Mouse (Mus musculus) layer of hippocampus, postnatal 10 days (tissue): ENCODE measurements around the gene Rhod. TPM values are rescaled to one million over a fixed set of nuclear protein-coding genes. Genes with fewer than 3 reads are reported as not detected.
"Not testable (repeated sequence)": the region's sequence is repeated elsewhere in the genome, so short reads cannot be mapped to it uniquely, and the experiment has no call there.

Experiments
- DNase-seq, 2 experiments: peaks; one replicate each; pipeline ENCODE4 v3.0.0; 2021; ENCODE audit warnings: low spot score in 2 of 2
- total RNA-seq, 2 experiments: library from RNA; stranded (reverse); gene quantifications; 2 replicates each; pipeline ENCODE4 v1.2.3; 2021

Rhod gene
- total RNA-seq, 2 experiments from 2014 or later: 2.2 to 2.3 TPM

- peak; percentile 43 to 52 for DNase-seq
Measured at GRCm38 (mm10) chr19:4417183-4417582, 22.0 kb downstream of the Rhod start.

DNA sequence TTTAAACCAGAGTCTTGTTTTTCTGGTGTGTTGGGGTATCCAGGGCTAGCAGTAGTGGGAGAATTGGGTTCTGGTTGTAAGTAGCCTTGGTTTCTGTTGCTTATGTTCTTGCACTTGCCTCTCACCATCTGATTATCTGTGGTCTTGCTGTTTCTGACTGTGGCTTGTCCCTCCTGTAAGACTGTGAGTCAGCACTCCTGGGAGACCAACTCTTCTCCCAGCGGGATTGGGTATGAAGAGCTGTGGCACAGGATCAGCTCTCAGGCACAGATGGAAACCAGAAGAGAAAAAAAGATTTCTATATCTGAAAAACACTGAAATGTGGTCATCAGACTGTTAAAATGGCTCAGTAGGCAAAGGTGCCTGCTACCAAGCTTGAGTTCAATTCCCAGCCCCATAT is 24.6 kb downstream of the Rhod start:
- DNase-seq: no peak

DNA sequence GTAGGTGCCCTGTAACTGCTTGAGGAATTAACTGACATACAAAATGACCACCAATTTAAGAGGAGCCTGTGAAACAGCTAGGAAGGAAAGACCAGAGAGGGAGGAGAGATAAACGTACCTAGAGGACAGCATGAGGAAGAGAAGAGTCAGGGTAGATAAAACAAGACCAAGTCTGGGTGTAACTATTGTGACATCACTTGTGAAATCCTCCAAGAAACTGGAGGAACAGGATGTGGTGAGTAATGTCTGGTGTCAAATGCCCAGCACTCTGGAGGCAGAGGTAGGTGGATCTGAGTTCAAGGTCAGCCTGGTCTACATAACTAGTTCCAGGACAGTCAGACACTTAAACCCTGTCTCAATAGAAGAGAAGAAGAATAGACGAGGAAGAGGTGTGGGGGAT is 30.2 kb downstream of the Rhod start:
- no peak for DNase-seq

DNA sequence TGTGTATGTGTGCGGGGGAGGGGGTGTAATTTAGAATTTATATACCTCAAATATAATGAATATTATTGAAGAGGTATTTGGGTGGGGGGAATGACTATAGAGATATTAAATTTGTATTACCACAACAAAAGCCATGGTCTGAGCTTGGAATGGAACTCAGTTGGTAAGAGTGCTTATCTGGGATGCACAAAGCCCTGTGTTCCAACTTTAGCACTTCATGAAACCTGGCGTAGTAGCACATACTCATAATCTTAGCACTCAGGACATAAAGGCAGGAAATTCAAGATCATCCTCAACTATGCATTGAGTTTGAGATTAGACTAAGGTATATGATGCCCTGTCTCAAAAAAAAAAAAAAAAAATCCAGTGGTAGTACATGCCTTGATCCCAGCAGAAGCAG is 34.4 kb downstream of the Rhod start:
- no peak for DNase-seq

DNA sequence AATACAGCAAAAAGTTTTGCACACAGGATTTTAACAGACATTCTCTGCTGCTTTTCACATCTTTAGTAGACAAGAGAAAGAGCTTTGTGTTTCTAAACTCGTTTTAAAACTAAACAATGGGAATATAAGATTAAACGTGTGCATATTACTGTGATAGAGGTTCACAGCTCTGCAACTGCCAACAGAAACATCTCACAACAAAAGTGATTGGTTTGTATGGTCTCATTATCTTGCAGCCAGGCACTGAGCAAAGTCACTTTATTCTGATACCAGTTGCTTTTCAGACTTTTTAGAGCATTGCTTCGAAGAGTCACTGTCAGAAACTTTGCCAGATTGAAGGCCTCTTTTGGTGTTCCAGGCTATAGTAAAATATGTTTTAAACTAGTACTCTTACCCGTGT is 40.3 kb downstream of the Rhod start:
- no peak for DNase-seq

GRCm38 (mm10) chr19:4398630-4398948 is 40.6 kb downstream of the Rhod start:
- DNase-seq: no peak

- DNase-seq: peak; percentile 68 to 74
Measured at GRCm38 (mm10) chr19:4397798-4398629, 41.2 kb downstream of the Rhod start, which contains the start of gene Kdm2a. Gene Kdm2a, minus strand, starts transcription at chr19:4398285.

- peak; percentile 95 to 97 for DNase-seq
Measured at GRCm38 (mm10) chr19:4396998-4397797, 42.0 kb downstream of the Rhod start.

DNA sequence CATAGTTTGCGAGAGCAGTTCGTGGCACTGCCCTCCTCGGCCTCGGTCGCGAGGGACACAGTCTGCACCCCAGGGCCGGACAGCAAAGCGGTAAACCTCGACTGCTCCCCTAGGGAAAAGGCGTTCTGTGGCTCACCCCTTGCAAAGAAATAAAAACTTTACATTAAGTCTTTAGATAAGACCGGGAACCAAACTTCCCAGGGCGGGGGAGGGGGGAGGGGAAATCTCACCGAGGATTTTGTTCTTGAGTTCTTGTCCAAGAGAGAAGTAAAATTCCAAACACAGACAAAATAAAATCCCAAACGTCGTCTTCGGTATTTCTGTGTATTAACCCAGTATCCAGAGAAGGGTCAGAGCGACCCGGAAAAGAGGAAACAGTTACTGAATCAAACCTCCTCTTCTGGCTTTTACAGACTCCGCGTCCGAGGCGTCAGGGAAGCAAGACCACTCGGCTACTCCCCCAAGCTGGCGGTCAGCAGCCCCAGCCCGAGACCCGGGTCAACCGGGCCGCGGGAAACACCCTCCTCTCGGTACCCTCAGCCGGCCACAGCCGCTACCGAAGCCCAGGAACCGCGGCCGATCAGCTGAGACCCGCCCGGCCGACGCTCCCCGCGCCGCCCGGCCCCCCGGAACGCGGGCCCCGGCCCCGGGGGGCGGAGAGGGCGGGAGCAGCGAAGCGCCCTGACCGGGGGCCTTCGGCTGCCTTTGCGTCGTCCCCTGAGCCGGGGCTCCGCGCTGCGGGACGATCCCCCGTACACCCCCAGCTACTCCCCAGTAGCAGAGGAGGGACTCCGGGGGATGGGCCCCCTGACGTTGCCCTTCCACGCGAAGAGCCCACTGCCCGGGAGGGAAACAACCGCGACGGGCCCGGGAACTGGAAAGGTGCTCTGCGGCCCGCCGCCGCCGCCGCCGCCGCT is 42.9 kb downstream of the Rhod start:
- DNase-seq: peak; percentile 38 to 42

DNA sequence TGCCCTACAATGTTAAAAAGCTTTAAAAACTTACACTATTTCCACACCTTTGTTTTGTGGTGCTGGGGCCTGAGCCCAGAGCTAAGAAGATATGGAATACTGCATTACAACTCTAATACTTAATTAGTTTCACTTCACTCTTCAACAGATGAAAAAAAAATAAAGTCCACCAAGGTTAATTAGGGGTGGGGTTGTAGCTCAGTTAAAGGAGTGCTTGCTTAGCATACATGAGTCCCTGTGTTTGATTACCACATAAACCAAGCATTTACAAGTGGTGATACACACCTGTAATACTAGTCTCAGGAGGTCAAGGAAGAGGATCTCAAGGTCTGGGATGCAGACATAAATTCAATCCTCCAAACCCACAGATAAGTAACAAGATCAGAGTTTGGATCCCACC is 52.0 kb downstream of the Rhod start:
- DNase-seq: no peak

DNA sequence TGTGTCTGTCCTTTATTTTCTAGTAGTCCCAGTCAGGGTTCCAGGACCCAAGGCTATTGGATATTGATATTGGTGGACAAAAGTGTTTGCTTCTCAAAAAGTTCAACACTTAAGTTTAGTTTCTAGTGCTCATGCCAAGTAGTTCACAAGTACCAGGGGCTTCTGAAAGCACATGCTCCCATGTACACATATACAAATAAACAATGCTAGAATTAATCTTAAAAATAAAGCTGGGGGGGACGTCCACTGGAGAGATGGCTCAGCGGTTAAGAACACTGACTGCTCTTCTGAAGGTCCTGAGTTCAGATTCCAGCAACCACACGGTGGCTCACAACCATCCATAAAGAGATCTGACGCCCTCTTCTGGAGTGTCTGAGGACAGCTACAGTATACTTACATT is 54.2 kb downstream of the Rhod start:
- DNase-seq: no peak

- DNase-seq: no peak
Measured at GRCm38 (mm10) chr19:4384322-4384721, 54.9 kb downstream of the Rhod start.

DNA sequence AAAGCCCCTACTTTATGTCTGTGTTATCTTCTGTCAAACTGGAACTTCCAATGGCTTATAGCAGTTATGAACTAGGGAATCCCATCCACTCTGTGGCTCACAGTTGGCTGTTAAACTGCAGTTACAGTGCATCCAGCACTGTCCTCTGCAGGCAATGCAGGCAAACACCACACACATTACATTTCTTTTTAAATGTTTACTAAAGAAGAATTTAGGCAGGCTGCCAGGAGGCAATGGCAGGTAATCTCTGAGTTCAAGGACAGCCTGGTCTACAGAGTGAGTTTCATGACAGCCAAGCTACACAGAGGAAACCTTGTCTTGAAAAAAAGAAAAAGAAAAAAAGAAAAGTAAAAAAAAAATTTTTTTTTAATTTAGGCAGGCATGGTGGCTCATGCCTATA is 55.9 kb downstream of the Rhod start:
- DNase-seq: no peak

- not testable (repeated sequence) for DNase-seq
Measured at GRCm38 (mm10) chr19:4382303-4382702, 56.9 kb downstream of the Rhod start.

Other genes starting within 250 kb of the Rhod start
- gene Tbc1d10c, start 248.1 kb downstream of the Rhod start, total RNA-seq: 1 to 10 TPM; 1.6 to 2.1 TPM
- gene Ppp1ca, start 247.4 kb downstream of the Rhod start, total RNA-seq: 100 to 1,000 TPM; 295 to 307 TPM
- 1 to 10 TPM; 8.0 to 8.9 TPM for gene Rad9a, start 237.8 kb downstream of the Rhod start, total RNA-seq
- under 1 TPM; 0.36 to 0.75 TPM for gene Clcf1, start 225.2 kb downstream of the Rhod start, total RNA-seq
- not detected for gene AC109138.7, start 225.1 kb downstream of the Rhod start, total RNA-seq
- 10 to 100 TPM; 14.4 to 15.8 TPM for gene Pold4, start 207.5 kb downstream of the Rhod start, total RNA-seq
- gene Ssh3, start 170.3 kb downstream of the Rhod start, total RNA-seq: 10 to 100 TPM; 49.0 to 66.1 TPM
- 10 to 100 TPM; 76.3 to 89.4 TPM for gene Ankrd13d, start 156.3 kb downstream of the Rhod start, total RNA-seq
- 100 to 1,000 TPM; 141 to 147 TPM for gene Grk2, start 133.2 kb downstream of the Rhod start, total RNA-seq
- gene Kdm2a, start 41.1 kb downstream of the Rhod start, total RNA-seq: 10 to 100 TPM; 70.1 to 71.5 TPM
- gene Syt12, start 38.0 kb upstream of the Rhod start, total RNA-seq: 10 to 100 TPM; 21.4 to 21.5 TPM
- gene 2010003K11Rik, start 59.2 kb upstream of the Rhod start, total RNA-seq: not detected
- 10 to 100 TPM; 39.4 to 47.9 TPM for gene Pcx, start 71.0 kb upstream of the Rhod start, total RNA-seq
- gene Lrfn4, start 176.2 kb upstream of the Rhod start, total RNA-seq: 10 to 100 TPM; 67.0 to 67.3 TPM
- gene Rce1, start 186.2 kb upstream of the Rhod start, total RNA-seq: 10 to 100 TPM; 19.8 to 20.9 TPM